Mouse (Mus musculus): ENCODE measurements around the gene Dmrtc2. TPM values are rescaled to one million over a fixed set of nuclear protein-coding genes. Genes with fewer than 3 reads are reported as not detected.

Dmrtc2 gene
- polyA plus RNA-seq, 2 experiments, result 0.19 TPM; not detected in 1

- ATAC-seq (ENCODE audit: low FRiP score, low read depth) (no peak), DNase-seq (ENCODE audit: low spot score) (no peak)
- Histone ChIP-seq H3K36me3 (ENCODE audit: control insufficient read depth, insufficient read depth, low read length) (no peaks in the 10 kb centered on the region), H3K4me1 (ENCODE audit: control insufficient read depth, insufficient read depth, low read length) (no peaks in the 10 kb centered on the region), H3K4me3 (replicated peaks; ENCODE audit: low read length) (no peak overlapping the region), H3K9ac (ENCODE audit: low read depth, low read length, severe bottlenecking) (no peak overlapping the region), H3K27ac (replicated peaks; ENCODE audit: low read depth, low read length) (no peak overlapping the region), H3K9me3 (ENCODE audit: control insufficient read depth, low read length) (no peaks in the 10 kb centered on the region), H3K27me3 (ENCODE audit: control insufficient read depth, insufficient read depth, low read length) (no peaks in the 10 kb centered on the region), H3K4me2 (replicated peaks; ENCODE audit: low read depth, low read length, severe bottlenecking) (no peak overlapping the region)
- no peak for TF ChIP-seq POLR2A (IDR thresholded peaks at IDR 0.05; ENCODE audit: borderline replicate concordance, extremely low read depth, insufficient read depth, insufficient read length)
- 34% methylated on average over 6 of the region's 6 CpGs for WGBS
Observed at GRCm38 (mm10) chr7:24864156-24864555, 5.7 kb upstream of the Dmrtc2 start.

GRCm38 (mm10) chr7:24869080-24869479 lies 777 bp upstream of the Dmrtc2 start:
- Histone ChIP-seq H3K27ac (replicated peaks; ENCODE audit: low read depth, low read length) (no peak overlapping the region), H3K4me2 (replicated peaks; ENCODE audit: low read depth, low read length, severe bottlenecking) (no peak overlapping the region), H3K27me3 (ENCODE audit: control insufficient read depth, insufficient read depth, low read length) (peaks cover 8% of the 10 kb centered on the region; the same call in 1 of the 2 replicates), H3K9me3 (ENCODE audit: control insufficient read depth, low read length) (no peaks in the 10 kb centered on the region), H3K9ac (ENCODE audit: low read depth, low read length, severe bottlenecking) (no peak overlapping the region), H3K36me3 (ENCODE audit: control insufficient read depth, insufficient read depth, low read length) (no peaks in the 10 kb centered on the region), H3K4me3 (replicated peaks; ENCODE audit: low read length) (no peak overlapping the region), H3K4me1 (ENCODE audit: control insufficient read depth, insufficient read depth, low read length) (no peaks in the 10 kb centered on the region)
- no peak for ATAC-seq (ENCODE audit: low FRiP score, low read depth)
- no peak for DNase-seq (ENCODE audit: low spot score)
- no peak for TF ChIP-seq POLR2A (IDR thresholded peaks at IDR 0.05; ENCODE audit: borderline replicate concordance, extremely low read depth, insufficient read depth, insufficient read length)
- WGBS, result 71% methylated on average over 17 of the region's 17 CpGs

- Histone ChIP-seq H3K4me2 (replicated peaks; ENCODE audit: low read depth, low read length, severe bottlenecking) (no peak overlapping the region), H3K4me1 (ENCODE audit: control insufficient read depth, insufficient read depth, low read length) (no peaks in the 10 kb centered on the region), H3K27ac (replicated peaks; ENCODE audit: low read depth, low read length) (no peak overlapping the region), H3K9me3 (ENCODE audit: control insufficient read depth, low read length) (no peaks in the 10 kb centered on the region), H3K4me3 (replicated peaks; ENCODE audit: low read length) (no peak overlapping the region), H3K36me3 (ENCODE audit: control insufficient read depth, insufficient read depth, low read length) (no peaks in the 10 kb centered on the region), H3K9ac (ENCODE audit: low read depth, low read length, severe bottlenecking) (no peak overlapping the region), H3K27me3 (ENCODE audit: control insufficient read depth, insufficient read depth, low read length) (no peaks in the 10 kb centered on the region)
- DNase-seq (ENCODE audit: low spot score), result no peak
- WGBS, result 44% methylated on average over 3 of the region's 3 CpGs
- TF ChIP-seq POLR2A (IDR thresholded peaks at IDR 0.05; ENCODE audit: borderline replicate concordance, extremely low read depth, insufficient read depth, insufficient read length), result no peak
- no peak for ATAC-seq (ENCODE audit: low FRiP score, low read depth)
Observed at GRCm38 (mm10) chr7:24877588-24877987, 7.7 kb downstream of the Dmrtc2 start.

- TF ChIP-seq POLR2A (IDR thresholded peaks at IDR 0.05; ENCODE audit: borderline replicate concordance, extremely low read depth, insufficient read depth, insufficient read length), result no peak
- DNase-seq (ENCODE audit: low spot score) (no peak), ATAC-seq (ENCODE audit: low FRiP score, low read depth) (no peak)
- no peaks in the 10 kb centered on the region for H3K27me3 ChIP-seq (ENCODE audit: control insufficient read depth, insufficient read depth, low read length)
- WGBS, result 44% methylated on average over 2 of the region's 2 CpGs
- H3K36me3 ChIP-seq (ENCODE audit: control insufficient read depth, insufficient read depth, low read length), result no peaks in the 10 kb centered on the region
- no peaks in the 10 kb centered on the region for H3K9me3 ChIP-seq (ENCODE audit: control insufficient read depth, low read length)
- H3K9ac ChIP-seq (ENCODE audit: low read depth, low read length, severe bottlenecking), result no peak overlapping the region
- no peak overlapping the region for H3K27ac ChIP-seq (replicated peaks; ENCODE audit: low read depth, low read length)
- no peaks in the 10 kb centered on the region for H3K4me1 ChIP-seq (ENCODE audit: control insufficient read depth, insufficient read depth, low read length)
- no peak overlapping the region for H3K4me2 ChIP-seq (replicated peaks; ENCODE audit: low read depth, low read length, severe bottlenecking)
- no peak overlapping the region for H3K4me3 ChIP-seq (replicated peaks; ENCODE audit: low read length)
Observed at GRCm38 (mm10) chr7:24879620-24880019, 9.8 kb downstream of the Dmrtc2 start.

- Histone ChIP-seq H3K9ac (ENCODE audit: low read depth, low read length, severe bottlenecking) (no peak overlapping the region), H3K4me3 (replicated peaks; ENCODE audit: low read length) (no peak overlapping the region), H3K27me3 (ENCODE audit: control insufficient read depth, insufficient read depth, low read length) (no peaks in the 10 kb centered on the region), H3K27ac (replicated peaks; ENCODE audit: low read depth, low read length) (no peak overlapping the region), H3K4me1 (ENCODE audit: control insufficient read depth, insufficient read depth, low read length) (peaks cover 16% of the 10 kb centered on the region), H3K36me3 (ENCODE audit: control insufficient read depth, insufficient read depth, low read length) (peaks cover 23% of the 10 kb centered on the region), H3K4me2 (replicated peaks; ENCODE audit: low read depth, low read length, severe bottlenecking) (no peak overlapping the region), H3K9me3 (ENCODE audit: control insufficient read depth, low read length) (no peaks in the 10 kb centered on the region)
- TF ChIP-seq POLR2A (IDR thresholded peaks at IDR 0.05; ENCODE audit: borderline replicate concordance, extremely low read depth, insufficient read depth, insufficient read length), result no peak
- WGBS, result 94% methylated on average over 9 of the region's 9 CpGs
- ATAC-seq (ENCODE audit: low FRiP score, low read depth), result no peak
- no peak for DNase-seq (ENCODE audit: low spot score)
Observed at GRCm38 (mm10) chr7:24882416-24883199, 12.8 kb downstream of the Dmrtc2 start.
